Mouse (Mus musculus) gonadal fat pad, adult 2 months (tissue): ENCODE measurements around the gene S100a10. TPM values are rescaled to one million over a fixed set of nuclear protein-coding genes. Genes with fewer than 3 reads are reported as not detected.

Source experiments
- DNase-seq: peaks from one replicate; pipeline ENCODE4 v3.0.0-alpha.2; 2012; ENCODE audit warnings: low read depth
- polyA plus RNA-seq: library from polyadenylated mRNA; depleted of rRNA; stranded (reverse); fragments of >200 nt; gene quantifications from 2 replicates; pipeline ENCODE4 v1.2.3, GENCODE M21; 2012

Gene S100a10
- polyA plus RNA-seq, 1 experiment = 141 TPM

- DNase-seq = no peak
Measured at GRCm38 (mm10) chr3:93547099-93547648, 7.7 kb upstream of the S100a10 start.

GRCm38 (mm10) chr3:93547749-93548540 is 6.9 kb upstream of the S100a10 start:
- no peak for DNase-seq

GRCm38 (mm10) chr3:93548541-93549266 is 6.2 kb upstream of the S100a10 start:
- no peak for DNase-seq

GRCm38 (mm10) chr3:93549986-93550385 is 4.9 kb upstream of the S100a10 start:
- no peak for DNase-seq

GRCm38 (mm10) chr3:93551950-93552901 is 2.7 kb upstream of the S100a10 start:
- no peak for DNase-seq

- no peak for DNase-seq
Measured at GRCm38 (mm10) chr3:93553311-93553710, 1.6 kb upstream of the S100a10 start.

GRCm38 (mm10) chr3:93553765-93554378 is 1.0 kb upstream of the S100a10 start:
- no peak for DNase-seq

GRCm38 (mm10) chr3:93554379-93554980 is 400 bp upstream of the S100a10 start:
- no peak for DNase-seq

- DNase-seq = peak; percentile 82
Measured at GRCm38 (mm10) chr3:93555878-93556254, 986 bp downstream of the S100a10 start.

- no peak for DNase-seq
Measured at GRCm38 (mm10) chr3:93556599-93556998, 1.7 kb downstream of the S100a10 start.

- no peak for DNase-seq
Measured at GRCm38 (mm10) chr3:93557471-93557870, 2.6 kb downstream of the S100a10 start.

GRCm38 (mm10) chr3:93559961-93560360 is 5.1 kb downstream of the S100a10 start:
- DNase-seq = no peak

- DNase-seq = no peak
Measured at GRCm38 (mm10) chr3:93562372-93562771, 7.5 kb downstream of the S100a10 start.

- DNase-seq = no peak
Measured at GRCm38 (mm10) chr3:93563216-93563615, 8.3 kb downstream of the S100a10 start.

GRCm38 (mm10) chr3:93566892-93567291 is 12.0 kb downstream of the S100a10 start:
- no peak for DNase-seq

- DNase-seq = no peak
Measured at GRCm38 (mm10) chr3:93567721-93568120, 12.8 kb downstream of the S100a10 start.

- DNase-seq = peak; percentile 87
Measured at GRCm38 (mm10) chr3:93568428-93569040, 13.7 kb downstream of the S100a10 start.

- DNase-seq = no peak
Measured at GRCm38 (mm10) chr3:93569046-93569445, 14.2 kb downstream of the S100a10 start.

- DNase-seq = no peak
Measured at GRCm38 (mm10) chr3:93572058-93572791, 17.3 kb downstream of the S100a10 start.
